Mouse (Mus musculus): ENCODE measurements at regions not wholly inside any gene's neighbourhood (a gene's known extent, or its start where the extent isn't known, plus 50 kb on each side); places are given as distances from the start of the nearest gene placed in this dataset.

GRCm38 (mm10) chr16:64068787-64069673, 205.1 kb upstream of the Epha3 start:
- TF ChIP-seq EP300 (IDR thresholded peaks at IDR 0.05; ENCODE audit: low read length) (no peak), CTCF (conservative IDR thresholded peaks at IDR 0.05 in 1 of 2, IDR thresholded peaks at IDR 0.05 in 1 of 2; ENCODE audit: low read depth in 2 of 2, low read length in 2 of 2) (no peak), MYC (IDR thresholded peaks at IDR 0.05; ENCODE audit: low read depth, low read length) (no peak), POLR2A (IDR thresholded peaks at IDR 0.05; ENCODE audit: low read depth, low read length) (no peak), HCFC1 (IDR thresholded peaks at IDR 0.05; ENCODE audit: low read depth, low read length) (no peak), MAX (IDR thresholded peaks at IDR 0.05; ENCODE audit: low read length) (no peak)
